Mouse (Mus musculus): Measurements from ENCODE around the gene Dcun1d1. TPM values are rescaled to one million over a fixed set of nuclear protein-coding genes. Genes with fewer than 3 reads are reported as not detected.

Gene Dcun1d1
- total RNA-seq, 2 experiments from 2014 or later: 71.4 to 86.1 TPM

Other genes starting within 250 kb of the Dcun1d1 start
- 10 to 100 TPM; 12.1 TPM for gene Atp11b, start 183.3 kb downstream of the Dcun1d1 start, total RNA-seq (2021)
- gene Mccc1, start 63.2 kb upstream of the Dcun1d1 start, total RNA-seq (2021): 10 to 100 TPM; 34.3 to 35.3 TPM
- not detected for gene Ccdc144b, start 116.1 kb upstream of the Dcun1d1 start, total RNA-seq (2021)
- 10 to 100 TPM; 23.7 to 26.6 TPM for gene Acad9, start 128.5 kb upstream of the Dcun1d1 start, total RNA-seq (2021)
- gene D3Ertd254e, start 213.6 kb upstream of the Dcun1d1 start, total RNA-seq (2021): 1 to 10 TPM; 1.7 to 1.8 TPM